Mouse (Mus musculus) intestine, embryonic 14.5 days (tissue): ENCODE data around the gene Nnmt. TPM values are rescaled to one million over a fixed set of nuclear protein-coding genes. Genes with fewer than 3 reads are reported as not detected.

Source experiments
- ATAC-seq: fragments of 200-750 bp; cut with Nextera tagmentation; replicated peaks from 2 replicates; pipeline ENCODE4 v1.8.0; 2017; ENCODE audit warnings: low read depth, moderate number of reproducible peaks, moderate TSS enrichment, moderate library complexity; ENCODE audit not compliant: low FRiP score, low TSS enrichment
- DNase-seq: peaks from one replicate; pipeline ENCODE4 v3.0.0-alpha.2; 2018; ENCODE audit warnings: low spot score
- H3K27ac ChIP-seq: fragments of 300-500 bp; sonication (generic); 2 replicates; pipeline ENCODE4 v1.5.1; 2014; ENCODE audit warnings: low read depth, mild to moderate bottlenecking, control low read depth
- H3K27me3 ChIP-seq: fragments of 300-500 bp; sonication (generic); replicated peaks from 2 replicates; pipeline ENCODE4 v1.6.1; 2014; ENCODE audit warnings: low read length, control low read depth; ENCODE audit not compliant: control insufficient read depth, insufficient read depth
- H3K36me3 ChIP-seq: fragments of 300-500 bp; sonication (generic); 2 replicates; pipeline ENCODE4 v1.6.1; 2014; ENCODE audit warnings: low read length, control low read depth; ENCODE audit not compliant: control insufficient read depth, insufficient read depth
- H3K4me1 ChIP-seq: fragments of 300-500 bp; sonication (generic); replicated peaks from 2 replicates; pipeline ENCODE4 v1.6.1; 2014; ENCODE audit warnings: low read length, control low read depth, mixed read lengths; ENCODE audit not compliant: control insufficient read depth, insufficient read depth
- H3K4me2 ChIP-seq: fragments of 300-500 bp; sonication (generic); 2 replicates; pipeline ENCODE4 v1.6.1; 2014; ENCODE audit warnings: low read length
- H3K4me3 ChIP-seq: fragments of 300-500 bp; sonication (generic); 2 replicates; pipeline ENCODE4 v1.5.1; 2014; ENCODE audit warnings: low read depth, low read length, control low read depth, mixed read lengths
- H3K9ac ChIP-seq: fragments of 300-500 bp; sonication (generic); 2 replicates; pipeline ENCODE4 v1.6.1; 2014; ENCODE audit warnings: mild to moderate bottlenecking, low read length
- H3K9me3 ChIP-seq: fragments of 300-500 bp; sonication (generic); 2 replicates; pipeline ENCODE4 v1.6.1; 2016; ENCODE audit warnings: low read length, control low read depth; ENCODE audit not compliant: control insufficient read depth
- WGBS: fragments of 180-500 bp; shearing (Covaris S2); extraction: QIAGEN DNeasy Blood & Tissue Kit; methylation state at CpG from one replicate; pipeline ENCODE4 v1.1.7; 2014; 5-methylcytosine and 5-hydroxymethylcytosine counted together
- polyA plus RNA-seq: library from polyadenylated mRNA; unstranded; fragments of >200 nt; fragmentation: Nextera tagmentation; extraction: Ambion mirVana; gene quantifications from 2 replicates; pipeline ENCODE4 v1.2.1, GENCODE M21; 2014

Nnmt gene
- polyA plus RNA-seq, 1 experiment from 2014 or later: 2.7 TPM

GRCm38 (mm10) chr9:48617511-48618010, 12.6 kb upstream of the Nnmt start:
- no peak for DNase-seq
- WGBS: 82% methylated on average over 3 of the region's 3 CpGs
- Histone ChIP-seq H3K9ac (no peak overlapping the region), H3K9me3 (no peaks in the 10 kb centered on the region), H3K4me3 (no peak overlapping the region), H3K27me3 (no peaks in the 10 kb centered on the region), H3K4me1 (no peaks in the 10 kb centered on the region; the same call in 1 of the 2 replicates), H3K4me2 (no peak overlapping the region), H3K27ac (no peak overlapping the region), H3K36me3 (no peaks in the 10 kb centered on the region)
- no peak for ATAC-seq

GRCm38 (mm10) chr9:48613221-48613620, 8.3 kb upstream of the Nnmt start:
- Histone ChIP-seq H3K9me3 (no peaks in the 10 kb centered on the region), H3K36me3 (no peaks in the 10 kb centered on the region), H3K4me1 (no peaks in the 10 kb centered on the region; the same call in 1 of the 2 replicates), H3K9ac (no peak overlapping the region), H3K27ac (no peak overlapping the region), H3K27me3 (no peaks in the 10 kb centered on the region), H3K4me3 (no peak overlapping the region), H3K4me2 (no peak overlapping the region)
- DNase-seq (no peak), ATAC-seq (no peak)
- WGBS: 86% methylated on average over 4 of the region's 4 CpGs

- no peaks in the 10 kb centered on the region for H3K27me3 ChIP-seq
- H3K36me3 ChIP-seq: no peaks in the 10 kb centered on the region
- 86% methylated on average over 5 of the region's 5 CpGs for WGBS
- ATAC-seq: no peak
- H3K9me3 ChIP-seq: no peaks in the 10 kb centered on the region
- H3K4me2 ChIP-seq: no peak overlapping the region
- no peak overlapping the region for H3K27ac ChIP-seq
- no peak overlapping the region for H3K4me3 ChIP-seq
- no peaks in the 10 kb centered on the region; the same call in 1 of the 2 replicates for H3K4me1 ChIP-seq
- H3K9ac ChIP-seq: no peak overlapping the region
- peak; percentile 27 for DNase-seq
Measured at GRCm38 (mm10) chr9:48612542-48612941, 7.6 kb upstream of the Nnmt start.

GRCm38 (mm10) chr9:48611032-48611431, 6.1 kb upstream of the Nnmt start:
- Histone ChIP-seq H3K27ac (no peak overlapping the region), H3K4me2 (no peak overlapping the region), H3K4me1 (no peaks in the 10 kb centered on the region), H3K9me3 (no peaks in the 10 kb centered on the region), H3K27me3 (no peaks in the 10 kb centered on the region), H3K4me3 (no peak overlapping the region), H3K36me3 (no peaks in the 10 kb centered on the region), H3K9ac (no peak overlapping the region)
- peak; percentile 36 for DNase-seq
- no peak for ATAC-seq
- 20% methylated on average over 1 of the region's 1 CpGs for WGBS

DNA sequence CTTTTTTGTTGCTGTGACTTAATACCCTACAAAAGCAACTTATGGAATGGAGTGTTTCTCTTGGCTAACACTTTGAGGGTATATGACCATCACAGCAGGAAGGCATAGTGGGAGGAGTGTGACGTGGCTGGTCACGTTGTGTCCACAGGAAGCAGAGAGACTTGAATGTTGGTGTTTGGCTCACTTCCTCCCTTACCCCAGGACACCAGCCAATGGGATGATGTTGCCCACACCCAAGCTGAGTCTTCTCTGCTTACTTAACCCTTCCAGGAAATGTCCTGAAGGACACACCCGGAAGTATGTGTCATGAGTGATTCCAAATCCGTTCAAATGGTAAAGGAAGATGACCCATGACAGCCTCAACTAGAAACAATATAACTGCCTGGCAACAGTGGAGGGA, 4.8 kb upstream of the Nnmt start:
- ATAC-seq: no peak
- no peaks in the 10 kb centered on the region for H3K9me3 ChIP-seq
- no peak overlapping the region for H3K27ac ChIP-seq
- H3K4me3 ChIP-seq: no peak overlapping the region
- DNase-seq: no peak
- WGBS: 74% methylated on average over 4 of the region's 4 CpGs
- no peaks in the 10 kb centered on the region for H3K4me1 ChIP-seq
- no peaks in the 10 kb centered on the region for H3K27me3 ChIP-seq
- H3K36me3 ChIP-seq: no peaks in the 10 kb centered on the region
- H3K9ac ChIP-seq: no peak overlapping the region
- H3K4me2 ChIP-seq: no peak overlapping the region

- 82% methylated on average over 7 of the region's 7 CpGs for WGBS
- DNase-seq (no peak), ATAC-seq (no peak)
- H3K4me2 ChIP-seq: no peak overlapping the region
- H3K36me3 ChIP-seq: no peaks in the 10 kb centered on the region
- H3K4me1 ChIP-seq: no peaks in the 10 kb centered on the region
- H3K27me3 ChIP-seq: no peaks in the 10 kb centered on the region
- H3K9me3 ChIP-seq: no peaks in the 10 kb centered on the region
- no peak overlapping the region for H3K9ac ChIP-seq
- H3K27ac ChIP-seq: no peak overlapping the region
- H3K4me3 ChIP-seq: no peak overlapping the region
Measured at GRCm38 (mm10) chr9:48607417-48607816, 2.5 kb upstream of the Nnmt start.

GRCm38 (mm10) chr9:48606171-48606570, 1.2 kb upstream of the Nnmt start:
- Histone ChIP-seq H3K4me3 (no peak overlapping the region), H3K27ac (no peak overlapping the region), H3K9me3 (no peaks in the 10 kb centered on the region), H3K36me3 (no peaks in the 10 kb centered on the region), H3K4me2 (no peak overlapping the region), H3K4me1 (no peaks in the 10 kb centered on the region), H3K27me3 (no peaks in the 10 kb centered on the region), H3K9ac (no peak overlapping the region)
- no peak for ATAC-seq
- DNase-seq: no peak
- 88% methylated on average over 7 of the region's 7 CpGs for WGBS

GRCm38 (mm10) chr9:48605697-48606096, 744 bp upstream of the Nnmt start:
- H3K4me3 ChIP-seq: no peak overlapping the region
- H3K4me1 ChIP-seq: no peaks in the 10 kb centered on the region
- no peaks in the 10 kb centered on the region for H3K27me3 ChIP-seq
- H3K4me2 ChIP-seq: no peak overlapping the region
- H3K9ac ChIP-seq: no peak overlapping the region
- H3K36me3 ChIP-seq: no peaks in the 10 kb centered on the region
- no peak for DNase-seq
- ATAC-seq: no peak
- H3K9me3 ChIP-seq: no peaks in the 10 kb centered on the region
- 84% methylated on average over 5 of the region's 5 CpGs for WGBS
- H3K27ac ChIP-seq: no peak overlapping the region

GRCm38 (mm10) chr9:48604226-48604625, 727 bp downstream of the Nnmt start:
- H3K27me3 ChIP-seq: no peaks in the 10 kb centered on the region
- no peaks in the 10 kb centered on the region for H3K4me1 ChIP-seq
- no peak overlapping the region for H3K4me2 ChIP-seq
- H3K27ac ChIP-seq: no peak overlapping the region
- 63% methylated on average over 1 of the region's 1 CpGs for WGBS
- DNase-seq: no peak
- H3K9me3 ChIP-seq: no peaks in the 10 kb centered on the region
- no peaks in the 10 kb centered on the region for H3K36me3 ChIP-seq
- no peak for ATAC-seq
- H3K4me3 ChIP-seq: no peak overlapping the region
- no peak overlapping the region for H3K9ac ChIP-seq
